Mouse (Mus musculus) gastrocnemius, adult 2 months (tissue): ENCODE measurements around the gene Diras2. TPM values are rescaled to one million over a fixed set of nuclear protein-coding genes. Genes with fewer than 3 reads are reported as not detected.

Experiments
- DNase-seq: peaks from one replicate; pipeline ENCODE4 v3.0.0; 2022
- H3K27ac ChIP-seq: fragments of 200-600 bp; 2 replicates; pipeline ENCODE4 v1.8.1; 2022; ENCODE audit warnings: mild to moderate bottlenecking
- H3K4me3 ChIP-seq: fragments of 200-600 bp; 2 replicates; pipeline ENCODE4 v1.8.1; 2022; ENCODE audit warnings: mild to moderate bottlenecking, moderate library complexity
- CTCF ChIP-seq: fragments of 200-600 bp; IDR thresholded peaks from 2 replicates; pipeline ENCODE4 v1.8.1; 2022; ENCODE audit warnings: antibody characterized with exemption, mild to moderate bottlenecking, moderate library complexity
- intact Hi-C: fragments of 180-260 bp; cut with DNase I; formaldehyde crosslinking; loops from one replicate; pipeline ENCODE4 v1.15.1; 2025
- total RNA-seq, 2 experiments: library from RNA; stranded (reverse); gene quantifications; 2 replicates each; pipeline ENCODE4 v1.2.3; 2021

Gene Diras2
- total RNA-seq, 2 experiments from 2014 or later: 0.06 TPM; not detected in 1

GRCm38 (mm10) chr13:52501686-52502085, 29.4 kb downstream of the Diras2 start:
- TF ChIP-seq CTCF: no peak
- intact Hi-C loops: no loop called here
- no peak overlapping the region for H3K4me3 ChIP-seq
- peak; percentile 43 for DNase-seq
- no peak overlapping the region for H3K27ac ChIP-seq

DNA sequence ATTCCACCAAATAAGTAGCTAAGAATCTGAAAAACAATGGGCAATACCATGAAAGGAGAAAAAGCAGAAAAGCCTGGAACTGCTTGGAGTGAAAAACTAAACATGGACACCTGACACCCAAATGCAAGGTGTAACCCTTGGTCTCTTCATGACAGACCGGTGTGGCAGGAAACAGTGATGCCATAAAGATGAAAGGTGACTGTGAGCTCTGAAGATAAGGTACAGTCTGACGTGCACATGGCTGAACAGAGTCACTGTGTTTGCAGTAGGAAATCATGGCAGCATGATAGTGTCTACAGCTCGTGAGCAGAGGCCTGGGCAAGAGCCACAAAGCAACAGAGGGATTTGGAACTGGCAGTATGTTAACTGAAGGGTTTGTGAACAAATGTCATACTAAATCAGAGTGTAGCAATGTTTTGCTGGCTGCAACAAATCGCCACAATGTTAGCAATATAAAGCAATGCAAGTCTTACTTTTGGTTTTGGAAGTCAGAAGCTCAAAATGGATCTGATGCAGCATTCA, 34.0 kb downstream of the Diras2 start:
- intact Hi-C loops: no loop called here
- Histone ChIP-seq H3K27ac (no peak overlapping the region), H3K4me3 (no peak overlapping the region)
- no peak for DNase-seq
- TF ChIP-seq CTCF: no peak

DNA sequence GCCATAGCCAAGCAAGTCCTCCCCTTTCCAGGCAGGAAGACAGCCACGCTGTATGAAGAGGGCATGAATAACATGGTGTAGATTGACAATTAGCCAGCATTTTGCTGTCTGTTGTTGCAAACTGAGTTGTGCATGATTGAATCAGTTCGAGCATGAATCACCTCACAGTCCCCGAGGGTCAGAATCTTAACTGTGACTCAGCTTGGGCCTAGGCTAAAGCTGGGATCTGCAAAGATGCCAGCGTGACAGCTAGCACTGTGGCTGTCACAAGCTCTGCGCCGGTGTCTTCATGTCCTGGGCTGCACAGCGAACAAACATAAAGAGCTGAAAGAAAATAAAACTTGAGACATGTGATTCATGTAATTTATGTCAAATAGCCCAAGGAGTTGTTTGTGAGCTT, 42.3 kb downstream of the Diras2 start:
- intact Hi-C loops: no loop called here
- no peak overlapping the region for H3K27ac ChIP-seq
- no peak overlapping the region for H3K4me3 ChIP-seq
- no peak for DNase-seq
- no peak for TF ChIP-seq CTCF

DNA sequence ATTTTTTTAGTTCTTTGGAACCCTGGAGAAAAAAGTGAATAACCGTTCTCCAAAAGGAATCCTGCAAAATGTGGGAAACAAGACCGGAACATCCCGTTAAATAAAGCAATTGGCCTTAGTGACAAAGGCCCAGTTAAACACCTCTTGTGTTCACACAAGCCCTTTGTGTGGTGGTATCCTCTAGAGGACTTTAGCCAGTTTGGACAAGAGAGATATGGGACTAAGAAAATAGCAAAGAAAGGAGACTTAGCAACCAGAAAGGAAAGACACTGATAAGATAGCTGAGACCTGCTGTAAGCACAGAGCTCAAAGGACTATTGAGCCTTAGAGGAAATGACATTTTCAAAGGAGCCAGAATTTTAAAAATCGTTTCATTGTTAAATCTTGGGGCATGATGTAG, 47.0 kb downstream of the Diras2 start:
- no peak for DNase-seq
- Histone ChIP-seq H3K4me3 (no peak overlapping the region), H3K27ac (no peak overlapping the region)
- no peak for TF ChIP-seq CTCF
- intact Hi-C loops: no loop called here

- Histone ChIP-seq H3K27ac (no peak overlapping the region), H3K4me3 (no peak overlapping the region)
- no peak for TF ChIP-seq CTCF
- intact Hi-C loops: no loop called here
- no peak for DNase-seq
Observed at GRCm38 (mm10) chr13:52481786-52482185, 49.3 kb downstream of the Diras2 start.

GRCm38 (mm10) chr13:52479146-52479545, 51.9 kb downstream of the Diras2 start:
- no peak overlapping the region for H3K4me3 ChIP-seq
- no peak overlapping the region for H3K27ac ChIP-seq
- no peak for DNase-seq
- intact Hi-C loops: no loop called here
- no peak for TF ChIP-seq CTCF

DNA sequence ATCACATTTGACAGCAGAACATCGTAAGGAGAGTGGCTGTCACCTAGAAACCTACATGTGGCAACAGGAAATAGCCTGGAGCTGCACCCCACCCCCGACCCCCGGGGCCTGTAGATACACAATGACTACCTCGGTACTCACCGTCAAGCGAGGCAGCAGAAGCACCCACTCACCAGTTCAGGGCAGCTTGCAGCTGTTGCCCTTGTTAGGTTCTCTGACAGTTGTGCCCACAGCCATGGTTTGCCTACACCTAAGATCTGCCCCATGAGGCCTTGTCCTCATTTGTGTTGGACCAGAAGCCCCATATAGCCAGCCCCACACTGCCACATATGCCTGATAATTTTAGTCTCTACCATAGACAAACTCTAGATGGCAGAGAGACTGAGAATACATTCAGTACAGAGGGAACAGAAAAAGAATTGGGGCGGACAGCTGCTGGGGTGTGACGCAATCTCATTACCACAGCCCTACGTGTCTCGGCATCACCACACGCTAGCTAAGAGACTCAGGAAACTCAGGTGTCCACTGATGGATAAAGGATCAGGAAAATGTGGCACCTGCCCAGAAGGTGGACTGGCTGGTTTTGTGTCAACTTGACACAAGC, 54.0 kb downstream of the Diras2 start:
- intact Hi-C loops: no loop called here
- TF ChIP-seq CTCF: no peak

GRCm38 (mm10) chr13:52476222-52476621, 54.9 kb downstream of the Diras2 start:
- Histone ChIP-seq H3K4me3 (no peak overlapping the region), H3K27ac (no peak overlapping the region)
- DNase-seq: no peak
- intact Hi-C loops: no loop called here
- peak; percentile 43 for TF ChIP-seq CTCF

More for the DNA sequence above, 54.0 kb downstream of the Diras2 start:
- no peak for DNase-seq
- no peak overlapping the region for H3K4me3 ChIP-seq
- H3K27ac ChIP-seq: no peak overlapping the region

GRCm38 (mm10) chr13:52475264-52475663, 55.8 kb downstream of the Diras2 start:
- TF ChIP-seq CTCF: no peak
- no peak overlapping the region for H3K27ac ChIP-seq
- DNase-seq: no peak
- no peak overlapping the region for H3K4me3 ChIP-seq
- intact Hi-C loops: no loop called here

DNA sequence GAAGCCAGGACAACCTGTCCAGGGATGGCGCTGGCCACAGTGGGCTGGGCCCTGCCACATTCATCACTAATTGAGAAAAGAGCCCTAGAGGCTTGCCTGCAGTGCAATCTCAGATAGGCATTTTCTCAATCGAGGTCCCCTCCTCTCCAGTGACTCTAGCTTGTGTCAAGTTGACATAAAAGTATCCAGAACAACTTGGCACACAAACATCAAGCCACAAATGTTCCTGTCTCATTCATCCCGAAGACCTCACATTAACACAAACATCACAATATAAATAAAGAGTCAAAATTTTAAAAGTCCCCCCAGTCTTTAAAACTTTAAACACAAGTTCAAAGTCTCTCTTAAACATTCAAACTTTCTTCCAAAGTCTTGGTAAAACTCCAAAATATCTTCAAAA, 56.3 kb downstream of the Diras2 start:
- no peak for TF ChIP-seq CTCF
- Histone ChIP-seq H3K27ac (no peak overlapping the region), H3K4me3 (no peak overlapping the region)
- intact Hi-C loops: no loop called here
- no peak for DNase-seq

DNA sequence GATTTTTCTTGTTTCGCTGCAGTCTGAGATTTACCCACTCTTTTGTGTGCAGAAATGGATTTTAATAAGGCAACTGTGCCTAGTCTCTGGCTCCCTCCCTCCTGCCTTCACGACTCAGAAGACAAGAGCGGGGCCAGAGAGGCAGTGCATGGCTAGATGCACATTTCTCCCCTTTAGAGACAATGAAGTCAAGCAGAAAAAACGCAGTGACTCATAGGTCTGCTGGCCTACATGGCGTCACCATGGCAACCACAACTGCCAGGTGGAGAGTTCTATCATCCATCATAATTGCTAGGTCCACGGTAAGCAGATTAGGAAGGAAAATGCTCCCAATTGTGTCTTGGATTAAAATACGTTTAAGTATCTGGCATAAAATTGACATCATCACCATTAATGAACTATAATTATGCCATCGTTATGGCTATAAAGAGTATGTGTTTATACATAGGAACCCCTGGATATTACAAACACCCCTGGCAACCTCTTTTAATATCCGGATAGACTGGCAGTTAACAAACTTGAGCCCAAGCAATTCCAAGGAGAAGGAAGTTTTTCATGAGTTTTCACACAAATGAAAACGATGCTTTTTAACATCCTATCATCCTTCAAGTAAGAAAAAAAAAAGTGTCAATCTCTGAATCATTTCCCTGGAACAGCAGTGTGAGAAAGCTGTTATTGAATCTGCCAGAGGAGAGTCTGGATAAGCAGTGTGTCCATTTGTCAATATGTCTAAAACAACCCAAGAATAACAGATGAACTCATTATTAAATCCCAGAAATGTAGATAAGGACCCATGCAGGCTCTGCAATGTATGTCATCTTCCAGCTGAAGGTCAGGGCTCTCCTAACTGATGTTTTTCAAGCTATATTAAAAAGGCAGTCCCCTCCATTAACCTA, 61.0 kb downstream of the Diras2 start:
- no peak overlapping the region for H3K4me3 ChIP-seq
- intact Hi-C loops: no loop called here
- TF ChIP-seq CTCF: no peak

GRCm38 (mm10) chr13:52465141-52465540, 65.9 kb downstream of the Diras2 start:
- no peak overlapping the region for H3K4me3 ChIP-seq
- H3K27ac ChIP-seq: no peak overlapping the region
- TF ChIP-seq CTCF: no peak
- intact Hi-C loops: no loop called here
- no peak for DNase-seq

More for the DNA sequence above, 61.0 kb downstream of the Diras2 start:
- no peak for DNase-seq
- no peak overlapping the region for H3K27ac ChIP-seq

DNA sequence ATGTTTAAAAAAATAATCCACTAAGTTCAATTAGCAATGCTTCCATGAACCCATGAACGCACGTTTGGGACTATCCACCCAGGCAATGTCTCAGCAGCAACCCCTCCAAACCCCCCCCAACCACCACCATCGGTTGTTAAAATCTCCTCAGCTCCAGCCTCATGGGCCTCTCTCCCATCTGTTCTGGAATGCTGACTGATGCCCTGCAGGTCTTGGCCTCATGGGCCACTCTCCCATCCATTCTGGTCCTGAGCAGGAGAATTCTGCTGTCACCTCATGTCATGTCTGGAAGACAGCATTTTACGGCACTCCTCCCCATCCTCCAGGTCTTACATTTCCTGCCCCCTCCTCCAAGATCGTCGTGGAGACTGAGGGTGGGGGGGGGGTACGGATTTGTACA, 71.1 kb downstream of the Diras2 start:
- Histone ChIP-seq H3K27ac (no peak overlapping the region), H3K4me3 (no peak overlapping the region)
- intact Hi-C loops: no loop called here
- no peak for DNase-seq
- no peak for TF ChIP-seq CTCF
